Mouse (Mus musculus): ENCODE measurements at regions not wholly inside any gene's neighbourhood (a gene's known extent, or its start where the extent isn't known, plus 50 kb on each side); places are given as distances from the start of the nearest gene placed in this dataset.

DNA sequence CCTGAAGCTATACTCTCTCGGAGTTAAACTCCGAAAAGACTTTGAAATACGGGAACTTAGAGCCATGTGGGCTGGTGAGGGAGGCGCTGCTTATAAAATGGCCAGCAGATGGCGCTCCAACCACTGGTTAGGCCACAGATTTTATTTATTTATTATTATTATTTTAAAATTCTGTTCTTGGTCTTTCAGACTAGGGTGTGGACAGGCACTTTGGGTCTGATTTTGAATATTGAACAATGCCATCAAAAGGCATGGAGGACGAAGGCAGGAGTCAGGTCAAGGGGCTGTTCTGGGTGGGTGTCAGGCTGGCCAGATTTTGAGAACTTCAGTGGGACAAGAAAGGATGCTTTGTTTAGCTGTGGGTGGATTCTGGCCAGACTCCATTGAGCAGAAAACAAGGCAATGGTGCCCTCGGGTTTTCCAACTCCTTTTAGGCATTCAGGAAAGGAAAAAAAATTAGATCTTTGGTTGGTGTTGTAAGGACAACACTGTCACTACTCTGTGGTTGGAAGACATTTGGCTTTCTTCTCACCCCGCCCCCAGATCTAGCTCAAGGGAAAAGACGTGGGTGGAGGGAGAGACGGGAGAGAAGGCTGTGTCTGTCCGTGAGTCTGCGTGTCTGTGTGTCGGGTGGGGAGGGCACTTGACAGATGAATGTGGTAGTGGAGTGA, 319.5 kb downstream of the Med13l start:
- peak; percentile 5 for DNase-seq (ENCODE audit: low read depth, low spot score)

DNA sequence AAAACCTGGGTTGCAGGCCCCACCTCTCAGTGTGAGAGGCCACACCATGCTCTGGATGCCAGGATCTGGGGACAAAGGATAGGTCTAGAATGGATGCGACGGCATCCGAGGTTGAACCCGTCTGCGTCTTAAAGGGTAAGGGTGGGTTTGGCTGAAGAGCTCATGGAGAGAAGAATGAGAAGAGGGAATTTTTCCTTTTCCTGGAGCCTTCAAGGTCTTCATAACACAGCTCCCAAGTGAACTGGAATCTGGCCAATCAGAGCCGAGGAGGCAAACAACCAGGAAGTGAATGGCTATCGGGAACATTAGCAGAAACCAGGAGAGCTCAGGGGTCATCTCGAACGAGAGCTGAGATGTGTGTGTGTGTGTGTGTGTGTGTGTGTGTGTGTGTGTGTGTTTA, 320.1 kb downstream of the Med13l start:
- no peak for DNase-seq (ENCODE audit: low read depth, low spot score)

DNA sequence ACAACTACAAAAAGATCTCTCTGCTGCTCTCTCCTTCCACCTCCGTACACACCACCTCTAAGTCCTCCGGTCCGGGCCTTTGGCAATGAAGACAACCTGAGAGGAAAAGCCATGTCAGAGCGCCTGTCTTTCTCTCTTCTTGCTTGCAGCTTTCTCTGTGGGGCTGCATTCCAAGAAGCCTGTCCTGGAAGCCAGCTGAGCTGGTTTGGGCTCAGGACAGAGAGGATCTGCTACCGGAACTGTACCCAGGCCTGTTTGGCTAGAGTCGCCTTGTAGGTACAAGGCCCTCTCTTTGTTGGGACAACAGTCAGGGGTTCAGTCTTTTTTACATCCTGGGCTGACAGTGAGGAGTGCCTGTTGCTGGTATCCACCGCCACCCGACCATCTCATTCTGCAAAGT, 321.4 kb downstream of the Med13l start:
- DNase-seq (ENCODE audit: low read depth, low spot score): no peak

DNA sequence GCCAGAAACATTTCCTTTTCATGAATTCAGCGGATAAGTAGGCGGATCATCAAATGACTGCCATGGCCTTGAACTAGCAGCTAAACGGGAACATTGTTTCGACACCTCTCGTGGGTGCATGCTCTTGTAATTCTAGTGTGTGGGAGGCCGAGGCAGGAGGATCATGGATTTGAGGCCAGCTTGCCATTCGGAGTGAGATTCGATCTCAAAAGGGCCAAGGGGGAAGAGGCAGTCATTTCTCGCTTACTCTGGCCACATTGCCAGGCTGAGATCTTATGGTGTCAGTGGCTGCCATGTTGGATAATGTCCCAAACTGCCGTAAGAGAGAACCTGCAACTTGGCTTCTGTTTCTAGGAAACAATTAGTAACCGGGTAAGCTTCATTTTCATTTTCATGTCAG, 327.7 kb downstream of the Med13l start:
- DNase-seq (ENCODE audit: low read depth, low spot score): no peak

DNA sequence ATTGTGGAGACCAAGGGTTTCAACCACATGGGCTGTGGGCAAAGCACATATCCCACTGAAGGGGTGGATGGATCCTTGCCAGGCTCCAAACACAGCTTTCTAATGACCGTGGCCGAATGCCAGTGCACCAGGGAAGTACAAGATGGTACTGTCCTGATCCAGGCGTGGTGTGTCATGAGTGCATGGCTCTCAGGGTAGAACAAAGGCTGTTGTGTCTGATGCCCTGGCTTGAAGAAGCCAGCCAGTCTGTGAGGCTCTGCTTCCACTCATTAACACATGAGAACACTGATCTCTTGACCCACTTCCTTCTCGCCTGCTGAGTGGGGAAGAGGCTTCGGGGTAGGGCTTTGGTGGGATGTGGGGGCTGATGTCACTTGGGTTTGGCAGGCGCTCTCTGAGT, 330.7 kb downstream of the Med13l start:
- no peak for DNase-seq (ENCODE audit: low read depth, low spot score)

DNA sequence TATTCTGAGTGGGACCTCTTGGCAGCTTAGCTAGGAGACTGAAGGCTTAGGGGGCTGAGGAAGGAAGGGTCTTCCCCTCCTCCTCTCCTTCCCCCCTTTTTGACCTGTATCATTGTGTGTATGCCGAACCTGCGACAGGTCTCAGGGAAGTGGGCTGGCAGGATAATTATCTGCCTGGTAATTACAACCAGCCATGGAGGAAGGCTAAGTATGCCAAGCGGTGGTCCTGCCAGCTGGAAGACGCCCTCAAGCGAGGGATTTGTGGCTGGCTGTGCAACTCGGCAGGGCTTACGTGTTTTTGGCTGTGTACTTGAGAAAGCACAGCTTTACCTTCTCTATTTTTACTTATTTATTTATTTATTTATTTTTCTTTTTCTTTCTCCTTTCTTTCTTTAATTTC, 347.7 kb downstream of the Med13l start:
- DNase-seq (ENCODE audit: low read depth, low spot score): no peak

DNA sequence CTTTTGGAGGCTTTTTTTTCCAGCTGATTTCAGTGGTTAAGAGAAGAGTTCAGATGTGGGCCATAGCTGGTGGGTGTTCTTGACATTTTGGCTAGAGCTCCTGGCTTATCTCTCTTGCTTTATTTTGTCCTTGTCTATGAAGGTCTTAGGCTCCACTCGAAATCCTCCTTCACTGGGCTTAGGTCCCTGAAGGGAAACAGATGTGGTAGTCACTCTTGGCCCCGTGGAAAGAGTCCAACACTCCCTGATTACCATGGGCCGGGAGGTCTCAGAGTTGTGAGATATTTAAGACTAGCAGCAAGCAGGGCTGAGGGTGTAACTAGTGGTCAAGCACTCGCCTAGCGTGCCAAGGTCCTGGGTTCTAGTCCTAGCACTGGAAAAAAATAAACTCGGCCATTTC, 349.3 kb downstream of the Med13l start:
- DNase-seq (ENCODE audit: low read depth, low spot score): no peak

DNA sequence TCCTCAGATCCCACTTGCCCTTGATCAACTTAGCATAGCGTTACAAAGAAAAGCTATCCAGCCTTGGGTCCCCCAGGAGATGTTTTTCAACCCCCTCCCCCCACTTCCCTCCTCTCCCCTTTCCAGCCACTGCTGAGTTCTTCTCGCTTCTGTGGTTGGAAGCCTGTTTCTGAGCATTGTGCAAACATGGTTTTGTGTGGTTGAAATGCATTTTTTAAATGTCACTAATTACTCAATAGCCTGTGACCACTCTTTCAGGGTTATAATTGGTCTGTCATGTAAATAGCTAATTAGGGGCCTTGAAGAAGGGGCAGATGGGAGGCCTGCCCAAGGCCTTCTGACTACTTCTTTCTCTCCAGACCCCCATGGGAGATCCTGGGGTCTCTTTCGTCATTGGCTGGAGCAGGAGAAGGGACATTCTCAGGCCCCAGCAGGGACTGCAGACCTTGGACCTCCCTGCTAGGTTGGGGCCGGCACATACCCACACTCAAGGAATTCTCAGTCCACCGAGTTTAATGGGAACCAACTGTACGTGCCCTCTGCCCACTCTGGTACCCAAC, 353.8 kb downstream of the Med13l start:
- no peak for DNase-seq (ENCODE audit: low read depth, low spot score)

DNA sequence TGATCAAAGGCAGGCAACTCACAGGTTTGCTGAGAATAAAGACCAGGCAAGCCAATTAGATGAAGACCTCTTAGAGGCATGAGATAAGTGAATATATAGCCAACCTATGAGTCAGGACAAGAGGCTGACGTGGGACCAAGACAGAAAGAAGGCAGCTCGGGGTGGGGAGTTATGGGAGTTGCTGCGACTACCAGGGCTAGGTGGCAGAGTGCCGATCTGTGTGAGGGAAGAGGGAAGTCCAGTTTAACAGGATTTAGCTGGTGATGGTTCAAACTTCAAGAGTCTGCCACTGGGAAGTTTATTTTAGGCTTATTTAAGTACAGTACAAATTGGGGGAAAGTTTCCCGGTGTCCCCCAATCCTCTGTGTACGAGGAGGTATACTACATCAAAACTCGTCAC, 362.9 kb downstream of the Med13l start:
- no peak for DNase-seq (ENCODE audit: low read depth, low spot score)

DNA sequence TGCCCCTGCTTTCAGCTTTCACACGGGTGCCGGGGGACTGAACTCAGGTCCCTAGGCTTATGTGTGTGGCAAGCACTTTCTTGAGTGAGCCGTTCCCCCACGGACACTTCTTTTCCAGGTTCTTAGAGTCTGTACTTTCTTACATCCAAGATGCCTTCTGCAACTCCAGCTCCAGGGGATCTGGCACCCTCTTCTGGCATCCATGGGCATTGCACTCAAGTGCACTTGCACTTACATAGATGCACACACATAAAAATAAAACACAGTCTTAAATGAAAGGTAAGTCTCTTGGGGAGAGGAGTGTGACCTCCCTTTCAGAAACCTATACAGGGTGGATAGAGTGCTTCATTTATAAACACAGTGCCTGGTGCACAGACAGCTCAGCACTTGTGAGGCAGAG, 368.6 kb downstream of the Med13l start:
- DNase-seq (ENCODE audit: low read depth, low spot score): no peak

DNA sequence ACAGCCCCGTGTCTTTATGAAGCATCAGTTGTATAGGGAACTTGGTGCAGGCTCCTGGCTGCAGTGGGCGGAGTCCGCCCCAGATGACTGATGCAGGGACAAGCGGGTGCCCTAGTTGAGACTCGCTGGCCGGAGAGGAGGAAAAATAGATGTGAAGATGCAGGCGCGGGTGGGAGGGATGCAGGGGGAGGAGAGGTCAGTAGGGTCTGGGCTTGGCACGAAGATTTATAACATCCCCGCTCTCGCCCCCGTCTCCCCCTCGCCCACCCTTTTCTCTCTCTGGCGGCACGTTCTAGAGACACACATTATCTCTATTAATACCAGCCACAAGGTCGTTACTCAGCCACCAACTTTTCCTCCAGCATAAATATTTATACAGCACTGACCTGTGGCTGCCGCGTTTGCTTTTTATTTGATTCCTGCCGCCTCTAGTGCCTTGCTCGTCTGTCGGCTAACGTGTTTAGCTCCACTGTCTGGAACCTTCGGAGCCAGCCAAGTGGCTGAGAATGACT, 369.6 kb downstream of the Med13l start:
- no peak for DNase-seq (ENCODE audit: low read depth, low spot score)

DNA sequence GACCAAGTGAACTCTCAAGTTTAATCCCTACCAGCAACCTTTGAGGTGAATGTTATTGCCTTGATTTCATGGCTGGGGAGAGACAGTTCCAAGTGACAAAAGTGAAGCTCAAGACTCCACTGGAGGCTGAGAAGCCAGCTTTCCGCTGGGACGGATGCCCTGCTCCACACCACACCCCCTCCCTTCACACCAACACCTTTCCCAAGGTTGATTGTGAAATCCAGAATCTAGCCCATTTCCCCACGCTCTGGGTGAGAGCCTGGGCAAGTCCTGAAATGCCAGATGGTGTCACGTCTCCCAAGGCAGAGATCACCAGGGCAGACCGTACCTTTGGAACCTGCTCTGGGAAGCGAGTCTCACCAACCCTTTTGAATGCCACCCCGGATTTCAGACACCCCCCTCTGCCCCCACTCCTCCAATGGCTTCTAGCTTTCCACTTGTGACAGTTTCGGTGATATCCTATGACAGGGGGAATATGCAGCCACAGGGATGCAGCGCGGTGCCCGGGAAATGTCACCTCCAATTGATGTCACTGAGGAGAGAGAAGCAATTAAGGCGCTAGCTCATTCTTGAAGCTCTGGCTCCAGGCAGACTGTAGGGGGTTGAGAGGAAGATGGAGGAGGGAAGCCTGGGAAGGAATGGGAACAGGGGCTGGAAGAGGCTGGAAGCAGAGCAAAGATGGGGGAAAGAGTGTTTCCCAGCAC, 379.0 kb downstream of the Med13l start:
- no peak for DNase-seq (ENCODE audit: low read depth, low spot score)

DNA sequence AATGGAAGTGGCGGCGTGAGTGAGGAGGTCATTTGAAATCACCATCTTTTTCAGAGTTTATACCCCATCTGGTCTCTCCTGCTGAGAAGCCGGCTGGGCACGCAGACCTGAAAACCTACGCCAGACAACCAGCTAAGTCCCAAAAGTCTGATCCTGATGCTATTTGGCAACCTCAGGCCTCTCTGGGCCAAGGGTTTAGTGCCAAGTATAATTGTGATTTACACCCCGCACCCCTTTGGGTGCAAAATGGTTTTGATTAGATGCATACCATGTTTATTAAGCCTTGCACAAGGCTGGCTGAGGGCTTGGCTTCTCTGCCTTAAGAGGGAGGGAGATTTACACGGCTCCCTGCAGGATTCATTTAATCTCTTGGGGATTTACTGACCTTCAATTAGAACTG, 383.8 kb downstream of the Med13l start:
- DNase-seq (ENCODE audit: low read depth, low spot score): no peak

DNA sequence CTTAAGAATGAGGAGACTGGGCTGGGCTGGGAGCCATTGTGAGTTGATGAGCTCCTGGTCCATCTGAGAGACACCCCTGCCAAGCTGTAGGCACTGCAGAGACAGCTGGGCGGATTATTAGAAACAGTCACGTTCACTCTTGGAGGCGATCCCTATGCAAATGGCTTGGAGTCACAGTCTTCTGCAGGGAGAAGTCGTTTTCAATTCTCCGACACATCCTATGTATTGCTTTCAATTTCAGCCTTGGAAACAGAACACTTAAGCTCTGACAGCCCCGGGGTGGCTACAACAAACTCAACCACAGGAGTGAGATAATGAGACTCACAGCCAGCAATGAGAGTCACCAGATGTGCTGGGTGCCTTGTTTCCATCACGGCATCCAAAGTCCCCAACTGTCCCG, 385.6 kb downstream of the Med13l start:
- no peak for DNase-seq (ENCODE audit: low read depth, low spot score)

DNA sequence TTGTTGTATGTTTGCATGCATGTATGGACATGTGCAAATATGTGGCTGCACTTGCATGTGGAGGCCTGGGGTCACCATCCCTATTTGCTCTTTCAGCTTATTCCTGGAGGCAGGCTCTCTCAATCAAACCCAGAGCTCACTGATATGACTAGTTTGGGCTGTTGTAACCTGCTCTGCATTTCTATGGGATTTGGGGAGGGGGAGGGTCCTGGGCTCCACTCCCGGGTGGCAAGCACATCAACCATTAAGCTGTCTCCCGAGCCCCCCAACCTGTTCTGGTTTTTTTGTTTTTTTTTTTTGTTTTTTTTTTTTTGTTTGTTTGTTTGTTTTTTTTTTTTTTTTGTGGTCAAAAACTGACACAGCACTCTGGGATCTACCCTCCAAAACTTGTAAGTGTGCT, 386.5 kb downstream of the Med13l start:
- no peak for DNase-seq (ENCODE audit: low read depth, low spot score)

DNA sequence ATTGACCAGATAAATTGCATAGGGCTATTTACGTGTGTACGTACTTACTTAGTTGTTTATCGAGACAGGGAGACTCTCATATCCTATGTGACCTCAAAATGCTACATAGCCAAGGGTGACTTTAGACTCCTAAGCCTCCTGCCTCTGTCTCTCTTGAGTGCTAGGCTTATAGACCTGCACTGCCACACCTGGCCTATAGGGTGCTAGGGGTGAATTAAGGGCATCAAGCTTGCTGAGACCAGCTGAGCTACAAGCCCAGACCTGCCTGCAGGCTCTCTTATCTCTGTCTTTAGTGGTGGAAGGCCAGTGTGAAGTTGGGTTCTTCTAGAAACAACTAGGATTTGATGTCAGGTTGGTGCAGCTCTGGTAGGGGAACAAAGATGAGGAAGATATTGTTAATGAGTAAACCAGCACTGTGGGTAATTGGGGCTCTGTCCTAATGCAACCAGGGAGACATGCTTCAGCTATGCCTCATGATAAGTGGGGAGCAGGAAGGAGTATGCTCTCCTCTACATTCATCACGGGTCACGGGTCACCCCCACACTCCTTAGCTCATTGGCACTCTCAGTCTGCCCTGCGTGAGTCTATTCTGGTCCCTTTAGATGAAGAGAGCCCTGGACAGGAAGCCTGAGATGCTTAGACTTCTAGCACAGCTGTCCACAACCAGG, 387.8 kb downstream of the Med13l start:
- DNase-seq (ENCODE audit: low read depth, low spot score): no peak

DNA sequence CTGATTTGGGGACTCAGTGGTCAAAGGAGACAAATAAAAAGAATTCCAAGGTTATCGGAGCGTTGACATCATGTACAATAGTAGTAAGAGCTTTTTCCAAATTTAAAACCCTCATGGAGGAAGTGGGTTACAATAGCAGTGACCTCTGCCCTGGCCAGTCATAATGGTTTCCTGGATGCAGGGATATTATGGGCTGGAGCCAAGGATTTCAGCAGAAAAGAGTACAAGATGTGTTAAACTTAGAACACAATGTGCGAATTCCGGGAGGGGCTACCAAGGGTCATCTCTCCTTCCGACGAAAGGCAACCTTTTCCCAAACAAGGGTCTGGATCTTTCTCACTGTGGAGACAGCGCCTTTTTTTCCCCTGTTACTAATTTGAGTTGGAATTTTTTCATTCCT, 390.6 kb downstream of the Med13l start:
- no peak for DNase-seq (ENCODE audit: low read depth, low spot score)

DNA sequence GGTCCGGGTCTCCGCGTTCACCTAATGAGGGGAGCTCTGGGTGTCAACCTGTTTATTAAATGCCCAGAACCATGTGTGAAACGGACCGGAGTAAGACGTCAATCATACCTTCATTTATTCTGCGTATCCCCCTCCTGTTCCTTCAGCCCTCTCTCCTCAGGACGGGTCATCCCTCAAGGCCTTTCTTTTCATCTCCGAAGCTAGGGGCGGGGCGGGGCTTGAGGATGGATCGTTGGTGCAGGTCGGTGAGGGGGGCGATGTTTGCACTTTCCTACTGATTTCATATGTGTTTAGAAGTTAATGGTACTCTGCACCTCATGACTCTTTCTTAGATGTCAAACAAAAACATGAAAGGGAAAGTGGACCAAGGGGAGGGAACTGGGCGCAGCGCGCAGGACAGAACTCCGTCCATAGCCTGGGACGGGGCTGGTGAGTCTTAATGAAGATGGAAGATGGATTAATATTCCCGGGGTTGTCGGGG, 400.1 kb downstream of the Med13l start:
- DNase-seq (ENCODE audit: low read depth, low spot score): no peak

DNA sequence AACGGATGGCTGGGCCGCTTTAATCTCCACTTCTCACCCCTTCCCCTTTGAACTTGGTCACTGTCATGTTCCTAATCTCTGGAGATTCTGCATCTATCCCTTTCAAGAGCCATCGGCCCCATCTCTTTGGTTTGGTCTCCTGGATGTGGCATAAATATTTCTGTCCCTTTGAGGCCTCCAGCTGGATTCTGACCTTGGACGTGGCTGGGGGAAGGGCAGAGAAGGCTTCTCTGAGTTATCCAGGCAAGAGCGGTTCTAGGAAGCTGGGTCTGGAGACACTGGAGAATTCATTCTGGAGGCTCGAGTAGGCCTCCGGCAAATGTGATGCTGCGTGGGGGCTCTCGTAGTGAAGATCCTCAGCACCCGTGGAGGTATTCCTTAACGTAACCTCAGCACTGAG, 400.6 kb downstream of the Med13l start:
- DNase-seq (ENCODE audit: low read depth, low spot score): no peak

DNA sequence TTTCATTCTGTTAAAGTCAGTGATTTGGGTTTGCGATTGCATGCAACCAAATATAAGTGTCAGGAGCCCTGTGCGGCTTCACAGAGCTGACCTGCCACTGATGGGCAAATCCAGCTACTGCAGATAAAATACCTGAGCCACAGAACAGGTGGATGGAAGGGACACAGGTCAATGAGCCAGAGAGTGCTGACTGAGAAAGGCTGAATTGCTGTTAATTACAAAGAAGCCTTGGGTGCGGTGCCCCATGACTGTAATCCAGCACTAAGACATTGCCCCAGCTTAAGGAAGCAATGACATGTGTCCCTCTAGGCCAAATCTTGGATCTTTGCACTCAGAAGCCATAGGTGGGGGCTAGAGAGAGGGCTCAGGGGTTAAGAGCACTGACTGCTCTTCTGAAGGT, 401.7 kb downstream of the Med13l start:
- DNase-seq (ENCODE audit: low read depth, low spot score): no peak

DNA sequence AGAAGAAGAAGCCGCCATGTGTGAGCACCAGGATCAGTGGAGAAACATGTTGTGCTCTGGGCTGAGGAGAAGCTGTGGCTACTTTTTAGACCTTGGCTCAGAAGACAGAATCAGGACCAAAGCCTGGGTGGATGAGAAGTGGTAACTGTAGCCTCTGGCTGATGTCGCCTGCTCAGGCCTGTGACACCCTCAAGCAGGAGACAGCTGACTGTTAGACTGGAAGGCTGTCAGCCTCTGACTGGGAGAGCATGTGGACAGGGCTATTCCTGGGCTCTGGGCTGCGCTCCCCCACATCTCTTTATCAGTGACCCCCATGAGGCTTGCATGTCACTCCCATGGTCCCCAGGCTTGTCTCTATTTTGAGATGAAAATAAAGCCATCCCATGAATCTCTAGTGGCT, 402.5 kb downstream of the Med13l start:
- DNase-seq (ENCODE audit: low read depth, low spot score): no peak

DNA sequence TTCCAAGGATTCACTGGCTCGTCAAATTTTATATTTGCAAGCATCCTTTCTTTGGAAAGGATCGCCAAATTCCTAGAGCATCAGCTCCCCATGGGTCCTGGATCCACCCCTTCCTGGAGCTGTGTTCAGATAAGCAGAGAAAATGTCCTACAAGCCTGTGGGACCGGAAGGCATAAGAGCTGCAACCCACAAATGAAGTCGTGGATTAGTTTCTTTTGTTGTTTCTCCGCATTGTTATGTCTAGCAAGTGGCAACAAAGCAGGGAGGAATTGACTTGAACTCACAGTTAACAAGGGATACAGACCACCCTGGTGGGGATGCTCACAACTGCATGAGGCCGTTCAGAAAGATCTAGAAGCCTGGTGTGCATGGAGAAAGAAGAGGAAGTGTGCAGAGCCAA, 406.4 kb downstream of the Med13l start:
- DNase-seq (ENCODE audit: low read depth, low spot score): no peak

Data from A20 (cell line).